Mouse (Mus musculus): Measurements from ENCODE around the gene Klf12. TPM values are rescaled to one million over a fixed set of nuclear protein-coding genes. Genes with fewer than 3 reads are reported as not detected.

Gene Klf12
- polyA plus RNA-seq, 1 experiment from 2014 or later, result 49.1 TPM

DNA sequence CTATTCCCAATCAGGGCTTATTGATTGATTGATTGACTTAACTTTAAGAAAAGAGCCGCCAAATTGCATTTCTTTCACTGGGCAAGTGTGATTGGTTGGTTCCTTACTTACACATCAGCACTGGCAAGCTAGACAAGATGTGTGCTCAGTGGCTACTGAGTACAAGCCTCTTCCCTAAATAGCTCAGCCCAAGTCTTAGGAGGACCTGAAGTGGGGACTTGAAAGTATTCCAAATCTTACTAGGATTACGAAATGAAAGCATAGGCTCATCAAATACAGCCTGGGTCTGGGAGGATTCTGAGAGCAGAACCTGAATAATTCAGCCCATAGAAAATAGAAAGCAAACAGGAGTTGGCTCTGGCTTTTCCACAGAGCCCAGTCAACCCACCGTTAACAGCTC is 303.3 kb downstream of the Klf12 start:
- no peaks in the 10 kb centered on the region for H3K36me3 ChIP-seq
- WGBS, result 87% methylated on average over 3 of the region's 3 CpGs
- H3K27ac ChIP-seq (replicated peaks), result no peak overlapping the region
- no peaks in the 10 kb centered on the region; the same call in 1 of the 2 replicates for H3K4me1 ChIP-seq (replicated peaks)
- H3K9me3 ChIP-seq, result no peaks in the 10 kb centered on the region
- H3K27me3 ChIP-seq, result no peaks in the 10 kb centered on the region
- H3K4me2 ChIP-seq, result no peak overlapping the region
- no peak overlapping the region for H3K4me3 ChIP-seq
- no peak overlapping the region for H3K9ac ChIP-seq
- no peak for ATAC-seq (ENCODE audit: low FRiP score, low read depth)

DNA sequence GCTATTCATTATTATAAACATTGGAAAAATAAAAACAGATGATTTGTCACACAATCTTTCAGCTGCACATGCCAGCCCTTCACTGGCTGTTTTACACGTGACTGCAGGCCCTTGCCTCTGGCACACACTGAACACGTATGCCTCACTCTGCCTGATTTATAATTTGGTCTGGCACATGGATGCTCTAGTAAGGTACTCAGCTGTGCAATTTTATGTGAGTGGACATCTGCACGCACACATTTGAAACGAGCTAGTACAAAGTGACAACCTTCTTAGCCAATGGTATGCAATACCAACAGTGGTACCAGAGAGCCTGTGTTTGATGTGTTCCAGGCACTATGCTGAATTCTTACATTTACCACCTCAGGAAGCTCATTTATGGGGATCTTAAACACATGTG is 316.6 kb downstream of the Klf12 start:
- H3K9me3 ChIP-seq, result peaks cover 3% of the 10 kb centered on the region; the same call in 1 of the 2 replicates
- WGBS, result 48% methylated on average over 4 of the region's 4 CpGs
- peaks cover 7% of the 10 kb centered on the region for H3K4me1 ChIP-seq (replicated peaks)
- H3K9ac ChIP-seq, result no peak overlapping the region
- no peak overlapping the region for H3K27ac ChIP-seq (replicated peaks)
- no peak overlapping the region for H3K4me2 ChIP-seq
- no peaks in the 10 kb centered on the region; the same call in 1 of the 2 replicates for H3K36me3 ChIP-seq
- ATAC-seq (ENCODE audit: low FRiP score, low read depth), result 0 out of 2 replicates have a peak, but pooled peaks have one; percentile 51
- H3K4me3 ChIP-seq, result no peak overlapping the region
- H3K27me3 ChIP-seq, result no peaks in the 10 kb centered on the region

GRCm38 (mm10) chr14:99960500-99961229 is 323.8 kb downstream of the Klf12 start:
- H3K4me1 ChIP-seq (replicated peaks), result no peaks in the 10 kb centered on the region
- WGBS, result 88% methylated on average over 10 of the region's 10 CpGs
- no peak for ATAC-seq (ENCODE audit: low FRiP score, low read depth)
- H3K4me3 ChIP-seq, result no peak overlapping the region
- H3K9ac ChIP-seq, result no peak overlapping the region
- H3K36me3 ChIP-seq, result no peaks in the 10 kb centered on the region; the same call in 1 of the 2 replicates
- peaks cover 6% of the 10 kb centered on the region; the same call in 1 of the 2 replicates for H3K9me3 ChIP-seq
- H3K27me3 ChIP-seq, result no peaks in the 10 kb centered on the region
- H3K4me2 ChIP-seq, result no peak overlapping the region
- H3K27ac ChIP-seq (replicated peaks), result no peak overlapping the region

GRCm38 (mm10) chr14:99955133-99955532 is 329.3 kb downstream of the Klf12 start:
- 89% methylated on average over 4 of the region's 4 CpGs for WGBS
- H3K4me2 ChIP-seq, result no peak overlapping the region

GRCm38 (mm10) chr14:99944221-99945108 is 340.0 kb downstream of the Klf12 start:
- Histone ChIP-seq H3K9me3 (no peaks in the 10 kb centered on the region), H3K9ac (peak overlapping the region; percentile 13; the same call in 1 of the 2 replicates), H3K36me3 (no peaks in the 10 kb centered on the region), H3K27me3 (no peaks in the 10 kb centered on the region), H3K4me2 (peak overlapping the region; percentile 24; the same call in 1 of the 2 replicates), H3K4me3 (no peak overlapping the region), H3K27ac (replicated peaks) (peak overlapping the region; percentile 73), H3K4me1 (replicated peaks) (peaks cover 30% of the 10 kb centered on the region)
- WGBS, result 33% methylated on average over 17 of the region's 17 CpGs
- ATAC-seq (ENCODE audit: low FRiP score, low read depth), result peak; percentile 70

More at GRCm38 (mm10) chr14:99955133-99955532, 329.3 kb downstream of the Klf12 start:
- no peak overlapping the region for H3K9ac ChIP-seq
- H3K27ac ChIP-seq (replicated peaks), result no peak overlapping the region
- H3K27me3 ChIP-seq, result no peaks in the 10 kb centered on the region
- H3K9me3 ChIP-seq, result no peaks in the 10 kb centered on the region
- no peaks in the 10 kb centered on the region for H3K4me1 ChIP-seq (replicated peaks)
- no peaks in the 10 kb centered on the region for H3K36me3 ChIP-seq
- H3K4me3 ChIP-seq, result no peak overlapping the region
- ATAC-seq (ENCODE audit: low FRiP score, low read depth), result no peak

GRCm38 (mm10) chr14:99943156-99943555 is 341.3 kb downstream of the Klf12 start:
- no peaks in the 10 kb centered on the region for H3K9me3 ChIP-seq
- no peak overlapping the region for H3K9ac ChIP-seq
- H3K4me2 ChIP-seq, result no peak overlapping the region
- peak overlapping the region; percentile 73 for H3K27ac ChIP-seq (replicated peaks)
- H3K4me1 ChIP-seq (replicated peaks), result peaks cover 30% of the 10 kb centered on the region
- 16% methylated on average over 8 of the region's 8 CpGs for WGBS
- H3K4me3 ChIP-seq, result no peak overlapping the region
- H3K36me3 ChIP-seq, result no peaks in the 10 kb centered on the region
- no peaks in the 10 kb centered on the region for H3K27me3 ChIP-seq
- peak; percentile 86 for ATAC-seq (ENCODE audit: low FRiP score, low read depth)

DNA sequence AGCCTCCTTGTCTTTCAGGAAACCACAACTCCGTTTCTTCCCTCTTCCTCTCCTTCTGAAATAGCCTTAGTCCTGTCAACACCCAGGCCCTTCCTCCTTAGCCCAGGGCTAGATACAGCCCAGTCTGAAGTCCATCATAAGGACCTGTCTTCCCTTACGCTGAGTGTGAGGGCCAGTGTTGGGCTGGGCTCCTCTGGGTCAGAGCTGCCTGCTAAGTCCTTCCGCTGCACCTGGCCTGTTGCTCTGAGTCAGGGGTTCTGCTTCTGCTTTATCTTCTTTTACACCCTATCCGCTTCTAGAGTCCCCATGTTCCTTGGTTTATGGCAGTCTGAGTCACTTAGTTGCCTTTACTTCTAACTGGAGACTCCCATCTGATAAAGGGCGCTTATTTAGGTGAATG is 351.0 kb downstream of the Klf12 start:
- WGBS, result 87% methylated on average over 5 of the region's 5 CpGs
- no peaks in the 10 kb centered on the region for H3K4me1 ChIP-seq (replicated peaks)
- ATAC-seq (ENCODE audit: low FRiP score, low read depth), result no peak

GRCm38 (mm10) chr14:99931879-99932278 is 352.6 kb downstream of the Klf12 start:
- H3K4me3 ChIP-seq, result no peak overlapping the region
- H3K4me1 ChIP-seq (replicated peaks), result no peaks in the 10 kb centered on the region
- no peaks in the 10 kb centered on the region for H3K9me3 ChIP-seq
- H3K36me3 ChIP-seq, result no peaks in the 10 kb centered on the region
- no peak overlapping the region for H3K9ac ChIP-seq
- peak; percentile 45; the same call in 1 of the 2 replicates for ATAC-seq (ENCODE audit: low FRiP score, low read depth)
- WGBS, result 6% methylated on average over 4 of the region's 4 CpGs
- no peak overlapping the region for H3K4me2 ChIP-seq
- H3K27ac ChIP-seq (replicated peaks), result no peak overlapping the region
- H3K27me3 ChIP-seq, result no peaks in the 10 kb centered on the region

More for the DNA sequence above, 351.0 kb downstream of the Klf12 start:
- Histone ChIP-seq H3K27ac (replicated peaks) (no peak overlapping the region), H3K36me3 (no peaks in the 10 kb centered on the region), H3K27me3 (no peaks in the 10 kb centered on the region), H3K4me2 (no peak overlapping the region), H3K4me3 (no peak overlapping the region), H3K9ac (no peak overlapping the region), H3K9me3 (no peaks in the 10 kb centered on the region)

DNA sequence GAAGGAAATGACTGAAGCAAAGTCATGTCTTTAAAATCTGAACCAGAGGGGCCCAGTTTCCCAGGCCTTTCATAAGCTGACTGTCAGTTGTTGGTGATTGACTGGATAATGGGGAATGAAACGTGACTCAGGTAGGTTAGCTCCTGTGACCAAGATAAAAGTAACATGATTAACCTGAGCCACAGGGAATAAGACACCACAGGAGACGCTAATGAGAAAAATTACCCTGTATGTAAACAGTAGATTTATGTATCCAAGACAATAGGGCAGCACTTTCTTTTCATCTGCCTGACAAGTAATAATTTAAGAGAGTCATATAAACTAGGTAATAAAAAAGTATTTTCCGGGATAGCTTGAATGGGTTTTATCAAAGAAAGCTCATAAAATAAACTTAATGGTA is 372.6 kb downstream of the Klf12 start:
- H3K27me3 ChIP-seq, result no peaks in the 10 kb centered on the region
- H3K4me1 ChIP-seq (replicated peaks), result no peaks in the 10 kb centered on the region
- H3K9ac ChIP-seq, result no peak overlapping the region
- WGBS, result 57% methylated on average over 3 of the region's 3 CpGs
- no peaks in the 10 kb centered on the region for H3K36me3 ChIP-seq
- H3K4me3 ChIP-seq, result no peak overlapping the region
- H3K9me3 ChIP-seq, result no peaks in the 10 kb centered on the region
- no peak for ATAC-seq (ENCODE audit: low FRiP score, low read depth)
- no peak overlapping the region for H3K27ac ChIP-seq (replicated peaks)
- no peak overlapping the region for H3K4me2 ChIP-seq

- ATAC-seq (ENCODE audit: low FRiP score, low read depth), result no peak
- no peaks in the 10 kb centered on the region for H3K27me3 ChIP-seq
- 56% methylated on average over 3 of the region's 5 CpGs for WGBS
These were observed 373.6 kb downstream of the Klf12 start for GRCm38 (mm10) chr14:99910876-99911275.

GRCm38 (mm10) chr14:99900902-99901301 is 383.6 kb downstream of the Klf12 start:
- no peak overlapping the region for H3K4me3 ChIP-seq
- no peak for ATAC-seq (ENCODE audit: low FRiP score, low read depth)
- no peaks in the 10 kb centered on the region for H3K36me3 ChIP-seq
- H3K27ac ChIP-seq (replicated peaks), result no peak overlapping the region
- WGBS, result 97% methylated on average over 3 of the region's 3 CpGs
- no peak overlapping the region for H3K4me2 ChIP-seq
- H3K9ac ChIP-seq, result no peak overlapping the region
- H3K27me3 ChIP-seq, result no peaks in the 10 kb centered on the region
- no peaks in the 10 kb centered on the region for H3K9me3 ChIP-seq
- H3K4me1 ChIP-seq (replicated peaks), result no peaks in the 10 kb centered on the region

More at GRCm38 (mm10) chr14:99910876-99911275, 373.6 kb downstream of the Klf12 start:
- no peaks in the 10 kb centered on the region for H3K4me1 ChIP-seq (replicated peaks)
- H3K27ac ChIP-seq (replicated peaks), result no peak overlapping the region
- no peak overlapping the region for H3K4me2 ChIP-seq
- H3K9ac ChIP-seq, result no peak overlapping the region
- H3K9me3 ChIP-seq, result no peaks in the 10 kb centered on the region
- H3K4me3 ChIP-seq, result no peak overlapping the region
- no peaks in the 10 kb centered on the region for H3K36me3 ChIP-seq

- no peak overlapping the region for H3K9ac ChIP-seq
- no peak overlapping the region for H3K4me2 ChIP-seq
- no peaks in the 10 kb centered on the region for H3K36me3 ChIP-seq
- no peaks in the 10 kb centered on the region for H3K27me3 ChIP-seq
- no peak overlapping the region for H3K4me3 ChIP-seq
- 64% methylated on average over 3 of the region's 3 CpGs for WGBS
- H3K27ac ChIP-seq (replicated peaks), result no peak overlapping the region
- no peaks in the 10 kb centered on the region for H3K9me3 ChIP-seq
- ATAC-seq (ENCODE audit: low FRiP score, low read depth), result no peak
- H3K4me1 ChIP-seq (replicated peaks), result no peaks in the 10 kb centered on the region
These were observed 385.6 kb downstream of the Klf12 start for GRCm38 (mm10) chr14:99898861-99899260.
